Mouse (Mus musculus) heart, adult 2 months (tissue): ENCODE measurements around the gene Rad50. TPM values are rescaled to one million over a fixed set of nuclear protein-coding genes. Genes with fewer than 3 reads are reported as not detected.

Source experiments
- DNase-seq, 2 experiments: peaks; one replicate each; pipeline ENCODE4 v3.0.0; 2021
- H3K27ac ChIP-seq: fragments of 200-600 bp; 2 replicates; pipeline ENCODE4 v1.8.1; 2022
- H3K27me3 ChIP-seq: fragments of 200-500 bp; 2 replicates; pipeline ENCODE4 v1.6.1; 2012; ENCODE audit warnings: mild to moderate bottlenecking, low read length, inconsistent platforms, mixed read lengths; ENCODE audit not compliant: control insufficient read depth, insufficient read depth
- H3K36me3 ChIP-seq: fragments of 200-500 bp; 2 replicates; pipeline ENCODE4 v1.6.1; 2012; ENCODE audit warnings: low read length, inconsistent platforms; ENCODE audit not compliant: control insufficient read depth, insufficient read depth
- H3K4me1 ChIP-seq: fragments of 200-500 bp; 2 replicates; pipeline ENCODE4 v1.6.1; 2011; ENCODE audit warnings: low read length; ENCODE audit not compliant: control insufficient read depth, insufficient read depth
- H3K4me3 ChIP-seq: fragments of 200-600 bp; 2 replicates; pipeline ENCODE4 v1.8.1; 2022
- H3K79me2 ChIP-seq: fragments of 200-500 bp; replicated peaks from 2 replicates; pipeline ENCODE4 v1.6.1; 2012; ENCODE audit warnings: mild to moderate bottlenecking, inconsistent platforms, low read length, moderate library complexity, mixed read lengths; ENCODE audit not compliant: control insufficient read depth, insufficient read depth
- H3K9ac ChIP-seq: fragments of 200-500 bp; 2 replicates; pipeline ENCODE4 v1.6.1; 2012; ENCODE audit warnings: low read depth, mild to moderate bottlenecking, control low read depth, inconsistent platforms, low read length, mixed read lengths
- CTCF ChIP-seq: fragments of 200-600 bp; IDR thresholded peaks from 2 replicates; pipeline ENCODE4 v1.8.1; 2022; ENCODE audit warnings: antibody characterized with exemption, mild to moderate bottlenecking, moderate library complexity
- EP300 ChIP-seq: fragments of 200-500 bp; IDR thresholded peaks from 2 replicates; pipeline ENCODE4 v1.6.1; 2011; ENCODE audit warnings: low read depth, low read length, control low read depth; ENCODE audit not compliant: insufficient read depth
- POLR2A ChIP-seq: fragments of 200-500 bp; IDR thresholded peaks from 2 replicates; pipeline ENCODE4 v1.6.1; 2011; ENCODE audit warnings: mild to moderate bottlenecking, low read depth, low read length, control low read depth; ENCODE audit not compliant: insufficient read depth
- WGBS: fragments of 180-500 bp; shearing (Covaris S2); methylation state at CpG from one replicate; pipeline ENCODE4 v1.1.7; 2018; 5-methylcytosine and 5-hydroxymethylcytosine counted together
- intact Hi-C: fragments of 180-260 bp; cut with DNase I; formaldehyde crosslinking; loops from one replicate; pipeline ENCODE4 v1.15.1; 2025
- polyA plus RNA-seq: library from polyadenylated mRNA; depleted of rRNA; stranded (reverse); fragments of >200 nt; gene quantifications from 2 replicates; pipeline ENCODE4 v1.2.3, GENCODE M21; 2012
- total RNA-seq, 2 experiments: library from RNA; stranded (reverse); gene quantifications; 2 replicates each; pipeline ENCODE4 v1.2.3; 2021

Rad50 gene
- total and polyA plus RNA-seq, 3 experiments: 1.9 to 6.8 (median 6.8) TPM

- Histone ChIP-seq H3K27me3 (no peaks in the 10 kb centered on the region), H3K27ac (no peak overlapping the region), H3K36me3 (no peaks in the 10 kb centered on the region), H3K4me1 (peaks cover 2% of the 10 kb centered on the region; the same call in 1 of the 2 replicates), H3K9ac (no peak overlapping the region), H3K4me3 (no peak overlapping the region), H3K79me2 (no peaks in the 10 kb centered on the region)
- 84% methylated on average over 4 of the region's 4 CpGs for WGBS
- TF ChIP-seq POLR2A: no peak
- TF ChIP-seq EP300: no peak
- no peak for DNase-seq
- intact Hi-C loops: no loop called here
Measured at GRCm38 (mm10) chr11:53651441-53651840, 55.7 kb downstream of the Rad50 start.

- no peak for DNase-seq
- H3K36me3 ChIP-seq: no peaks in the 10 kb centered on the region
- H3K27ac ChIP-seq: no peak overlapping the region
- WGBS: 84% methylated on average over 5 of the region's 5 CpGs
- no peaks in the 10 kb centered on the region for H3K27me3 ChIP-seq
- TF ChIP-seq CTCF (no peak), POLR2A (no peak), EP300 (no peak)
- intact Hi-C loops: no loop called here
- H3K79me2 ChIP-seq: no peaks in the 10 kb centered on the region
- no peak overlapping the region for H3K4me3 ChIP-seq
- no peak overlapping the region for H3K9ac ChIP-seq
- H3K4me1 ChIP-seq: no peaks in the 10 kb centered on the region
Measured at GRCm38 (mm10) chr11:53644017-53644416, 63.1 kb downstream of the Rad50 start.

DNA sequence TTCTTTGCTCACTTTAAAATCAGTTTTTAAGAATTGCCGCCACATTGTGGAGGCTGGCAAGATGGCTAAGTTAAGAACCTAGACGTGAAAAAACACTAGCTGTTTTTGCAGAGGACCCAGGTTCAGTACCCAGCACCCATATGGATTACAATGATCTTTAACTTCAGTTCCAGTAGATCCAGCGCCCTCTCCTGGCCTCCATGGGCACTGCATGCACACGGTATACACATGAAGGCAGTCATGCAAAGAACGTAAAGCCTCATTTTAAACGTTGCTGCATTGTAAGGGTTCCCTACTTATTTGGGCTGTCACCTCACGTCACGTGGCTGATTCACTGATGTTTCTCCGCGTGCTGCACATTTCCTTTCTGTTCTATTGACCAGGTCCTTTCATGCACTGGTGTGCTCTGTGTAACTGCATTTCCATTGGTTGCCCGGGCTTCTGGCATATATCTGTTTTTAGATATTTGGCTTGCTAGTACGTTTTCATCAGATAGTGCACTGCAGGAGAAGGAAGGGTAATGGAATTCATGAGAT, 64.3 kb downstream of the Rad50 start:
- no peaks in the 10 kb centered on the region for H3K27me3 ChIP-seq
- no peak for DNase-seq
- TF ChIP-seq EP300 (no peak), CTCF (peak; percentile 36)
- no peak overlapping the region for H3K4me3 ChIP-seq
- H3K27ac ChIP-seq: no peak overlapping the region
- H3K36me3 ChIP-seq: no peaks in the 10 kb centered on the region
- no peaks in the 10 kb centered on the region for H3K4me1 ChIP-seq
- H3K79me2 ChIP-seq: no peaks in the 10 kb centered on the region
- no peak overlapping the region for H3K9ac ChIP-seq
- intact Hi-C loops: no loop called here
- WGBS: 69% methylated on average over 12 of the region's 12 CpGs

GRCm38 (mm10) chr11:53637803-53638260, 69.3 kb downstream of the Rad50 start:
- no peak for DNase-seq
- H3K36me3 ChIP-seq: no peaks in the 10 kb centered on the region

DNA sequence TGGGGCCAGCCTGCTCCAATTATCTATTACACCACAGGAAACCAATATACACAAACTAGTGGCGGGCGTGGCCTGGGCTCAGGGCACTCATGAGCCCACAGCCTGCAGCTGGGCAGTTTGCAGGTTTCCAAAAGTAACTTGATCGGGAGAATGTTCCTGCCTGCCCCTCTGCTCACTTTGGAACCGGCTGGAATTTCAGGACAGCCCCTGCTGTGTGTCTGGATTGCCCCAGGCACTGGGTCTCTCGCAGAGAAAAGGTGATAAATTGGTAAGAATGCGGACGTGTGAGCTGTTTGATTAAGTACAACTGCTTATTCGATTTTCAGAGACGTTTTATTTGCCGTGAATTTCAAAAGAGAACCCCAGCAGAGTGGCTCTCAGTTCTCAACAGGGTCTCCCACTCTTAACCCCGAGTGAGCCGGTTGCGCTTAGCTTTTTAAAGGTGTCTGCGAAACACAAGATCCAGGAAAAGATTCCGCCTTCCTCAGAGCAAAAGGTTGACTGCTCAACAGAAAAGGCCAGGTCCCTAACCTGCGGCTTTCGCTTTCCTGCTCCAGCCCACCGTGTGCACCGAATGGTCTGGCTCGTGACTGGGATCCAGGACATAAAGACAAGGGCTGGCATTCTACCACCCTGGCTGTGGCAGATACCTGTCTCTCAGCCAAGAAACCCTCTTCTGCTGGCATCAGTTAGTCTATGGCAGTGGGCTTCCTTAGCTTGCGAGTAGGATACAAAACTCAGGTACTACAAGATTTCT, 69.9 kb downstream of the Rad50 start:
- Histone ChIP-seq H3K79me2 (no peaks in the 10 kb centered on the region), H3K9ac (no peak overlapping the region), H3K36me3 (no peaks in the 10 kb centered on the region), H3K4me3 (no peak overlapping the region), H3K27ac (no peak overlapping the region), H3K4me1 (no peaks in the 10 kb centered on the region), H3K27me3 (peaks cover 6% of the 10 kb centered on the region)
- TF ChIP-seq EP300: no peak
- TF ChIP-seq POLR2A: no peak
- TF ChIP-seq CTCF: no peak
- DNase-seq: no peak
- intact Hi-C loops: no loop called here
- WGBS: 49% methylated on average over 21 of the region's 21 CpGs

More at GRCm38 (mm10) chr11:53637803-53638260, 69.3 kb downstream of the Rad50 start:
- H3K4me1 ChIP-seq: no peaks in the 10 kb centered on the region
- WGBS: 82% methylated on average over 10 of the region's 10 CpGs
- H3K9ac ChIP-seq: no peak overlapping the region
- H3K79me2 ChIP-seq: no peaks in the 10 kb centered on the region
- no peak overlapping the region for H3K4me3 ChIP-seq
- no peak overlapping the region for H3K27ac ChIP-seq
- peaks cover 6% of the 10 kb centered on the region for H3K27me3 ChIP-seq
- TF ChIP-seq EP300 (no peak), POLR2A (no peak), CTCF (no peak)
- intact Hi-C loops: no loop called here

DNA sequence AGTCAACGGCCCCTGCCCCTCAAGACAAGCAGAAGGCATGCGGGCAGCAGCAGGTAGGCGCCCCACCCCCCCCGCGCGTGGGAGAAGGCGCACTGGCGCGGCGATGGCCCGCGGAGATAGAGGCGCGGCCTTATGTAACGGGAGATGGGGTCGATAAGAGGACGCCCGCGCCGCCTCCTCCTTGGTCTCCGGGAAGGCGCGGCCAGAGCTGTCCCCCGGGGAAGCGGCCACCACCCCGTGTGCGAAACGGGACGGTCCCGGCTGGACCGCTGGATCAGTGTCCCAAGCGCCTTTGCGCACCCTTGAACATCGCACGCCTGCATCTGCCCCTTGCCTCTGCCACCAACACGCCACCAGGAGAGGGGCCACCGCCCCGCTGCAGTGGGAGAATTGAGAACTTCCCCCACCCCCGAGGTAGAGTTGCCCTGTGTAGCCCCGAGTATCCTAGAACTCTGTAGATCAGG, 70.9 kb downstream of the Rad50 start:
- DNase-seq: no peak

More for the DNA sequence above, 70.9 kb downstream of the Rad50 start:
- Histone ChIP-seq H3K4me1 (no peaks in the 10 kb centered on the region), H3K9ac (peak overlapping the region; percentile 25; the same call in 1 of the 2 replicates), H3K4me3 (no peak overlapping the region), H3K79me2 (no peaks in the 10 kb centered on the region), H3K36me3 (no peaks in the 10 kb centered on the region), H3K27me3 (peaks cover 6% of the 10 kb centered on the region), H3K27ac (no peak overlapping the region)
- WGBS: 6% methylated on average over 39 of the region's 40 CpGs
- TF ChIP-seq EP300 (no peak), POLR2A (no peak), CTCF (no peak)
- intact Hi-C loops: no loop called here
